Mouse (Mus musculus) erythroid progenitor cell, adult 5-6 weeks (primary cell): ENCODE results near the gene Prkrip1. TPM values are rescaled to one million over a fixed set of nuclear protein-coding genes. Genes with fewer than 3 reads are reported as not detected.

Source experiments
- ATAC-seq: replicated peaks from 2 replicates; pipeline ENCODE4 v1.8.0; 2016; ENCODE audit warnings: moderate number of reproducible peaks, mild to moderate bottlenecking, moderate TSS enrichment, inconsistent platforms; ENCODE audit not compliant: poor library complexity, low FRiP score, severe bottlenecking
- total RNA-seq, 2 experiments: library from RNA; stranded (forward) in 1 of 2; stranded (reverse) in 1 of 2; fragments of 150-400 nt in 1 of 2; fragments of 186-747, 209-891 nt in 1 of 2; gene quantifications; 2 replicates each; pipeline versions ENCODE4 v1.2.3 to v1.2.4; 2015 to 2017; ENCODE audit warnings: low replicate concordance in 2 of 2

Prkrip1 gene
- 1.8 and 2.5 TPM in 2 replicates for total RNA-seq (2015; ENCODE audit: low replicate concordance)
- total RNA-seq (2017; ENCODE audit: low replicate concordance) = 23.2 and 25.9 TPM in 2 replicates

- peak; percentile 89 for ATAC-seq
Measured at GRCm38 (mm10) chr5:136198474-136199391, at the start of gene Prkrip1. Prkrip1 (minus strand) TSS chr5:136198963.

- no peak for ATAC-seq
Measured at GRCm38 (mm10) chr5:136248441-136248840, 49.7 kb upstream of the Prkrip1 start.

DNA sequence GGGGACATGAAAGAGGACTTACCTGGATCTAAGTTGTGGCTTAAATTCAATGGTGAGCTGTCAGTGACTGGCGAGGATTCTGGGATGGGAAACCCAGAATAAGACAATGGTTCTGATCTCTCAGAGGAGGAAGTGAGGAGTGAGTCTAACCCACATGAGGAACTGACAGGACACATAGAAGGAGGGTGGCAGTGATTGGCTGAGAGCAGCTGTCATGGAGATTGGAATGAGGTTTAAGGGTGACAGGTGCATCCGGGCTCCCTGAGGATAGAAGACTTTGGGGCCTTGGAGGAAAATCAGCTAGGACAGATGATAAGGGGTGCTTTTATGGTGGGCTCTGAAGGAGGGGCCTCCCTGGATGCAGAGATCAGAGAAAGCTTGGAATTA, 47.7 kb upstream of the Prkrip1 start, which contains the start of gene Sh2b2:
Sh2b2 (minus strand) TSS at position 105 of the 387 bp plus-strand sequence.
- no peak for ATAC-seq

DNA sequence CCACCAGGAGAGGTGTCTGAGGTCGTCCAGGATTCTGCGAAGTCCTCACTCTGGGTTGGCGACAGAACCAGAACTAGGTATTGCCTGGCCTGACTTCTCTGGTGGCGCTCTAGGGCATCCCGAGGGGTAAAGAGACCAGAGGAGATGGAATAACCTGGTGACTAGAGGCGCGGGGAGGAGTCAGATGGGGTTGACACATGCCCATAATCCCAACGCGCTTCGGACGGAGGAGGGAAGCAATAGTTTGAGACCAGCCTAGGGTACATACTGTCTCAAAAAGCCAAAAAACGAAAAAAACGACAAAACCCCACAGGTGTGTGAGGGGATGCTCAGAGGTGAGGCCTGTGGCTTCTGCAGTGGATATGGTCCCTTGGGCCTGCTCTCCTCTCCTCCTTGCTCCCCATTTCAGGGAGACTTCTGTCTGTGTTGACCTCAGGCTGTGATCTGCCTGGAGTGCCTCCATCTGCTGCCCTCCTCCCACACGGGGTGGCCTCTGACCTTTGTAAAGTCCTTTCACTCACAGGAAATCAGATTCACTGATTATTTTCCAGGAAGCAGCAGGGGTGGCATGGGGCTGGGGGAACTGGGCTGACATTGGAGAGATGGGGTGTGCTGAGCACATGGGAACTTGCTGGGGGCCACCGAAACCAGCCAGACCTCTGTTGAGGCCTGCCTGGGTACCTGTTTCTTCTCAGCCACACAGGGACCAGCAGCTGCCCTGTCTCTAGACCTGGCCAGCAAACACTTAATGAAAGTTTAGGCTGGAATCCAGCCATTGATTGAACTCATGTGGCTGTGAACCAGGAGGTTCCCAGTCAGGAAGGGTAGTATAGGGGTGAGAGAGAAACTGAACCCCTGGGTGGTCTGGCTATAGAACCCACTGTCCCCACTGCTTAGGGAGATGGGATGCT, 47.0 kb upstream of the Prkrip1 start:
- ATAC-seq = no peak

GRCm38 (mm10) chr5:136244762-136245540, 46.2 kb upstream of the Prkrip1 start:
- ATAC-seq = no peak

- ATAC-seq = no peak
Measured at GRCm38 (mm10) chr5:136243851-136244761, 45.3 kb upstream of the Prkrip1 start.

DNA sequence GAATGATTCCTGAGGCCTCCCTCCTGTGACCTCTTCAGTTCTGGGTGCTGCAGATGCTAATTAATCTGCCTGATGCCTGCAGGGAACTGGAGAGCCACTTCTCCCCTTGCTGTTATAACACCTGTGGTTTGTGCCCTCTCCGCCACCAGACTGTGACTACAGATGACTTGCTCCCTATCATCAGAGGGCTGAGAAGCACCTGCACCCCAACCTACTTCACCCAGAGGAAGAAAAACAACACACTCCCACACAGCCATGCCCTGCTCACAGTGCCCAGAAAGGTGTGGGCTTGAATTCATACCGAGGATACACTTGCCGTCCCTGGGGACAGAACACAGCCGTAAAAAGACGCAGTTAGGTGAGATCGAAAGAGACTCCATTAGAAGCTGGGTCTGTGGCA, 42.4 kb upstream of the Prkrip1 start:
- no peak for ATAC-seq

GRCm38 (mm10) chr5:136240381-136240780, 41.6 kb upstream of the Prkrip1 start:
- no peak for ATAC-seq

DNA sequence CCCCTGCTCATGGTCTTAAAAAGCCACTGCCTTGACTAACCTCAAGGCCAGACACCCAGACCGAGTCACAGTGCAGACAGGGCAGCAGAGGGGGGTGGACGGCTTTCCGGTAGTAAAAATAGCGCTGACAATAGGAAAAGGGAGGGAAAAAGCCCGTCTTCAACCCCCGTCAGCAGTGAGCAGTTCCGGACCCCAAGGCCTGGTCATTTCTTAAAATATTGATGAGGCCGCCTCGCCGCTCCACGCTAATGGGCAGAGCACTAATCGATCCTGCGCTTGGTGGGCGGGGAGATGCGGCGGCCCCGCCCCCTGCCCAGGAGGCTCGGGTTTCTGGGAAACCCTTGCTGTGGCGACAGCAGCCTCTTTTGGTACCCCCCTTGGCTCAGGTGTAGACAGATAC, 38.8 kb upstream of the Prkrip1 start:
- ATAC-seq = no peak

GRCm38 (mm10) chr5:136236611-136237010, 37.8 kb upstream of the Prkrip1 start:
- no peak for ATAC-seq

GRCm38 (mm10) chr5:136230348-136231035, 31.7 kb upstream of the Prkrip1 start:
- ATAC-seq = no peak

- ATAC-seq = no peak
Measured at GRCm38 (mm10) chr5:136226246-136226876, 27.6 kb upstream of the Prkrip1 start.

GRCm38 (mm10) chr5:136218585-136218984, 19.8 kb upstream of the Prkrip1 start:
- no peak for ATAC-seq

DNA sequence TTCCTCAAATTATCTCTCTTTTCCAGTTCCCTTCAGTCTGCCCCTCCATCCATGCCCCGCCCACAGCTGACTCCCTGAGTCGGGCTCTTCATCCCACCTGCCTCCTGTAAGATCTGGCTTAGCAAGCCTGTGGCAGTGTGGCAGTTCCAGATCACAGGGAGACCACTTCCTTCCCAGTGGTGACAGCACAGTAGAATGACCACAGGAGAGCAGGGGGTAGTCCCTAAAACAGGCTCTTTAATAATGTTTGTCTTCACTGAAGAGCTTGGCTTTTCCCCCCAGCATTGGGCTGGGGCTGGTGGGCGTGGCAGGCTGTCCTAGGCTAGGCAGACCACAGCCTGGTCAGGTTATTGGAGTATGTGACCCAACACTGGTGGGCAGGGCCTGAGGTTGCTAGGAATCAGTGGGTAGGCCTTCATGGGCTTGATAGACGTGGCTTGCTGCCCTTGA, 19.2 kb upstream of the Prkrip1 start:
- no peak for ATAC-seq

DNA sequence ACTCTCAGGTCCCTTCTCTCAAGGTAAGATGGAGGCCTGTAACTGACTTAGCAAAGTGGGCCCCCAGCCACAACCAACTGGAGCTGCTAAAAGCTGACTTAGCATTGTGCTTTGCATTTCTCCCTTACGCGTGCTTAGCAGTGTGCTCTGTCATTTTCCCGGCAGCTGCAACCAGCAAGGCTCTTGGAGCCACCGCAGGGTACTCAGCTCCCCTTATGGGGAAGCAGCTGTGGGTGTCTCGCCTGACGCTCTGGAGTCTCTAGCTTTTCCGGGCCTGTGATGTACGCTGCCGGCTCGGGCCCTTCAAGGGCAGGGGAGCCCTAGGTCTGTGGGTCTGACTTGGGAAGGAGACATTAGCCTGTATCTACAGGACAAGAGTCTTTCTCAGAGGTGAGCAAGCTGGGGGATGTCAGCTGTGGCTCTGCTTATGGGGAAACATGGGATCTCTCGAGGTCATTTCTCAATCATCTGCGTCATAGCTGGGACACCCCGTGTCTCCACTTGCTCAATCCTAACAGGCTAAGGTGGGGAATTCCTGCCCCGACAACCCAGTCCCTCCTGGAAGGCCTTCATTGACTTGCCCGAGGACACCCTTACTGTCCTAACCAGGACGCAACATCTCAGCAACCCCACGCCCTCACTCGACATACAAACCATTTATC, 18.4 kb upstream of the Prkrip1 start:
- no peak for ATAC-seq

DNA sequence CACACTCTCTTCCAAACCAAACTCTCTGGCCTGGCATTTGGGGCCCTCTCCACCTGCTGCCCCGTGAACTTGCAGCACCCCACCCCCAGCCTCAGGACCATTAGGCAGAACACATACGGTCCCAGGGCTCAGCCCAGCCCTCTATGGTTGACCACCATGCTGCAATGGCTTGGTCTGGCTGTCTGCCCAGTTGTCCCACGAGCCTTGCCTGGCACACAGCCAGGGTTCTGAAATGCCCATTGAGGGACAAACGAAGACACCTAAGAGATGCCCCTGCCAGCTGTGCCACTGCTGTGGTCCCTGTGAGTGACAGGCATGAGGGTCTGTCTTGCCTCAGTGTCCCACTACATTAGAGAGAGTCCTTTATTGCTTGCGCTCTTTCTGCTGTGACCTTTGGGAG, 17.2 kb upstream of the Prkrip1 start:
- no peak for ATAC-seq

- no peak for ATAC-seq
Measured at GRCm38 (mm10) chr5:136215211-136215610, 16.4 kb upstream of the Prkrip1 start.
